Mouse (Mus musculus) liver, embryonic 11.5 days (tissue): Measurements from ENCODE around the gene Nmnat2. TPM values are rescaled to one million over a fixed set of nuclear protein-coding genes. Genes with fewer than 3 reads are reported as not detected.

Source experiments
- ATAC-seq: fragments of 200-750 bp; cut with Nextera tagmentation; replicated peaks from 2 replicates; pipeline ENCODE4 v1.8.0; 2017; ENCODE audit warnings: moderate number of reproducible peaks, mild to moderate bottlenecking, moderate TSS enrichment, moderate library complexity; ENCODE audit not compliant: low FRiP score
- DNase-seq: peaks from one replicate; pipeline ENCODE4 v3.0.0-alpha.2; 2017; ENCODE audit warnings: low spot score
- H3K27ac ChIP-seq: fragments of 300-500 bp; sonication (generic); 2 replicates; pipeline ENCODE4 v1.5.1; 2014; ENCODE audit warnings: mild to moderate bottlenecking, low read depth, low read length, control low read depth
- H3K27me3 ChIP-seq: fragments of 300-500 bp; sonication (generic); replicated peaks from 2 replicates; pipeline ENCODE4 v1.6.1; 2014; ENCODE audit warnings: low read length, mixed read lengths; ENCODE audit not compliant: control insufficient read depth, insufficient read depth
- H3K36me3 ChIP-seq: fragments of 300-500 bp; sonication (generic); 2 replicates; pipeline ENCODE4 v1.6.1; 2014; ENCODE audit warnings: mild to moderate bottlenecking, low read length, moderate library complexity, mixed read lengths; ENCODE audit not compliant: control insufficient read depth, insufficient read depth
- H3K4me1 ChIP-seq: fragments of 300-500 bp; sonication (generic); replicated peaks from 2 replicates; pipeline ENCODE4 v1.6.1; 2014; ENCODE audit warnings: low read length, mixed read lengths; ENCODE audit not compliant: control insufficient read depth, insufficient read depth
- H3K4me2 ChIP-seq: fragments of 300-500 bp; sonication (generic); 2 replicates; pipeline ENCODE4 v1.6.1; 2014; ENCODE audit warnings: mild to moderate bottlenecking, control low read depth, moderate library complexity
- H3K4me3 ChIP-seq: fragments of 300-500 bp; sonication (generic); 2 replicates; pipeline ENCODE4 v1.5.1; 2014; ENCODE audit warnings: low read depth, low read length, control low read depth
- H3K9ac ChIP-seq: fragments of 300-500 bp; sonication (generic); 2 replicates; pipeline ENCODE4 v1.6.1; 2014; ENCODE audit warnings: low read depth, low read length, control low read depth
- H3K9me3 ChIP-seq: fragments of 300-500 bp; sonication (generic); 2 replicates; pipeline ENCODE4 v1.6.1; 2016; ENCODE audit warnings: low read length, inconsistent platforms, mixed read lengths; ENCODE audit not compliant: control insufficient read depth
- WGBS: fragments of 180-500 bp; shearing (Covaris S2); extraction: QIAGEN DNeasy Blood & Tissue Kit; methylation state at CpG from one replicate; pipeline ENCODE4 v1.1.7; 2014; 5-methylcytosine and 5-hydroxymethylcytosine counted together
- polyA plus RNA-seq: library from polyadenylated mRNA; unstranded; fragments of >200 nt; fragmentation: Nextera tagmentation; extraction: Ambion mirVana; gene quantifications from 2 replicates; pipeline ENCODE4 v1.2.1, GENCODE M21; 2014

Gene Nmnat2
- polyA plus RNA-seq, 1 experiment from 2014 or later = 0.10 TPM

- Histone ChIP-seq H3K4me3 (no peak overlapping the region), H3K36me3 (no peaks in the 10 kb centered on the region), H3K9me3 (no peaks in the 10 kb centered on the region), H3K9ac (no peak overlapping the region), H3K4me1 (no peaks in the 10 kb centered on the region), H3K4me2 (no peak overlapping the region), H3K27me3 (no peaks in the 10 kb centered on the region), H3K27ac (no peak overlapping the region)
- DNase-seq (no peak), ATAC-seq (no peak)
- WGBS = 77% methylated on average over 5 of the region's 5 CpGs
Observed at GRCm38 (mm10) chr1:152936365-152936764, 18.4 kb upstream of the Nmnat2 start.

GRCm38 (mm10) chr1:152942977-152943376, 11.8 kb upstream of the Nmnat2 start:
- ATAC-seq (no peak), DNase-seq (no peak)
- Histone ChIP-seq H3K4me3 (no peak overlapping the region), H3K27me3 (no peaks in the 10 kb centered on the region), H3K36me3 (no peaks in the 10 kb centered on the region), H3K27ac (no peak overlapping the region), H3K9ac (no peak overlapping the region), H3K9me3 (no peaks in the 10 kb centered on the region), H3K4me2 (no peak overlapping the region), H3K4me1 (no peaks in the 10 kb centered on the region)
- 55% methylated on average over 4 of the region's 4 CpGs for WGBS

- WGBS = 71% methylated on average over 5 of the region's 5 CpGs
- Histone ChIP-seq H3K4me1 (no peaks in the 10 kb centered on the region; the same call in 1 of the 2 replicates), H3K27me3 (peaks cover 37% of the 10 kb centered on the region), H3K27ac (no peak overlapping the region), H3K9me3 (no peaks in the 10 kb centered on the region), H3K36me3 (no peaks in the 10 kb centered on the region), H3K9ac (no peak overlapping the region), H3K4me2 (no peak overlapping the region), H3K4me3 (no peak overlapping the region)
- ATAC-seq (no peak), DNase-seq (no peak)
Observed at GRCm38 (mm10) chr1:152954167-152954566, 626 bp upstream of the Nmnat2 start.

GRCm38 (mm10) chr1:152955564-152956211, 895 bp downstream of the Nmnat2 start:
- H3K4me2 ChIP-seq = peak overlapping the region; percentile 60
- 3% methylated on average over 40 of the region's 40 CpGs for WGBS
- H3K27ac ChIP-seq = no peak overlapping the region
- H3K36me3 ChIP-seq = no peaks in the 10 kb centered on the region
- H3K27me3 ChIP-seq = peaks cover 37% of the 10 kb centered on the region
- no peaks in the 10 kb centered on the region; the same call in 1 of the 2 replicates for H3K4me1 ChIP-seq
- no peak for ATAC-seq
- peak overlapping the region; percentile 30; the same call in 1 of the 2 replicates for H3K4me3 ChIP-seq
- no peak overlapping the region for H3K9ac ChIP-seq
- H3K9me3 ChIP-seq = no peaks in the 10 kb centered on the region
- peak; percentile 37 for DNase-seq

- ATAC-seq (no peak), DNase-seq (peak; percentile 74)
- Histone ChIP-seq H3K9me3 (no peaks in the 10 kb centered on the region), H3K4me3 (no peak overlapping the region), H3K27me3 (peaks cover 37% of the 10 kb centered on the region), H3K27ac (no peak overlapping the region), H3K36me3 (no peaks in the 10 kb centered on the region), H3K4me2 (peak overlapping the region; percentile 60), H3K9ac (no peak overlapping the region), H3K4me1 (no peaks in the 10 kb centered on the region; the same call in 1 of the 2 replicates)
- 9% methylated on average over 14 of the region's 14 CpGs for WGBS
Observed at GRCm38 (mm10) chr1:152956221-152956620, 1.4 kb downstream of the Nmnat2 start.

GRCm38 (mm10) chr1:152964344-152964743, 9.6 kb downstream of the Nmnat2 start:
- WGBS = 83% methylated on average over 10 of the region's 10 CpGs
- Histone ChIP-seq H3K4me1 (no peaks in the 10 kb centered on the region; the same call in 1 of the 2 replicates), H3K4me3 (no peak overlapping the region), H3K27ac (no peak overlapping the region), H3K27me3 (no peaks in the 10 kb centered on the region), H3K36me3 (no peaks in the 10 kb centered on the region), H3K9me3 (no peaks in the 10 kb centered on the region), H3K9ac (no peak overlapping the region), H3K4me2 (no peak overlapping the region)
- DNase-seq (no peak), ATAC-seq (no peak)

GRCm38 (mm10) chr1:152966222-152966621, 11.4 kb downstream of the Nmnat2 start:
- no peaks in the 10 kb centered on the region for H3K9me3 ChIP-seq
- H3K4me2 ChIP-seq = no peak overlapping the region
- H3K4me1 ChIP-seq = no peaks in the 10 kb centered on the region; the same call in 1 of the 2 replicates
- DNase-seq (no peak), ATAC-seq (no peak)
- H3K36me3 ChIP-seq = no peaks in the 10 kb centered on the region
- no peak overlapping the region for H3K9ac ChIP-seq
- WGBS = 74% methylated on average over 6 of the region's 6 CpGs
- no peak overlapping the region for H3K27ac ChIP-seq
- H3K27me3 ChIP-seq = no peaks in the 10 kb centered on the region
- no peak overlapping the region for H3K4me3 ChIP-seq

GRCm38 (mm10) chr1:152966686-152967085, 11.9 kb downstream of the Nmnat2 start:
- H3K4me3 ChIP-seq = no peak overlapping the region
- H3K36me3 ChIP-seq = no peaks in the 10 kb centered on the region
- no peak overlapping the region for H3K27ac ChIP-seq
- no peak overlapping the region for H3K9ac ChIP-seq
- H3K4me2 ChIP-seq = no peak overlapping the region
- no peaks in the 10 kb centered on the region for H3K27me3 ChIP-seq
- no peaks in the 10 kb centered on the region; the same call in 1 of the 2 replicates for H3K4me1 ChIP-seq
- DNase-seq (no peak), ATAC-seq (no peak)
- WGBS = 95% methylated on average over 2 of the region's 2 CpGs
- H3K9me3 ChIP-seq = no peaks in the 10 kb centered on the region

DNA sequence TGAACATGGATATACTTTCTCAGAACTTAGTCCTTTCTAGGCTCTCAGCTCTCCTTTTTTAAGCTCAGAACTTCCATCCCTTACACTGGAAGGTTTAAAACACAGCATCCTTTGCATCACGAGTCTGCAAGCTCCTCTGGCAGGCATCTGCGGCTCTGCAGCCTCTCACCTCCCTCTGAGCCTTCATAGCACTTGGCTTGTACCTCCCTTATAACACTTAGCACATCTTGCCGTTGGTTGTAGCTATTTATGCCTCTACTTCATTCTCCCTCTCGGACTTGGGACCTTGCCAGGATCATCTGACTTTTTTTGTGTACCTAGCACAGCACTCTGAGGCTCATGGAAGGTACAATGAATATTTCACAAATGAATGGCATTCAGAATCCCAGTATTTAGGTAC, 14.3 kb downstream of the Nmnat2 start:
- no peak overlapping the region for H3K9ac ChIP-seq
- no peak for DNase-seq
- no peak overlapping the region for H3K4me3 ChIP-seq
- WGBS = 55% methylated on average over 4 of the region's 4 CpGs
- H3K27ac ChIP-seq = no peak overlapping the region
- no peaks in the 10 kb centered on the region; the same call in 1 of the 2 replicates for H3K4me1 ChIP-seq
- ATAC-seq = no peak
- H3K4me2 ChIP-seq = no peak overlapping the region
- H3K27me3 ChIP-seq = no peaks in the 10 kb centered on the region
- H3K36me3 ChIP-seq = no peaks in the 10 kb centered on the region
- no peaks in the 10 kb centered on the region for H3K9me3 ChIP-seq
